Mouse (Mus musculus): ENCODE measurements around the gene Dpy19l3.

Gene Dpy19l3

GRCm38 (mm10) chr7:35750873-35751272 is 3.4 kb downstream of the Dpy19l3 start:
- DNase-seq (ENCODE audit: low read depth in 2 of 2, low spot score in 2 of 2): no peak

- DNase-seq (ENCODE audit: low read depth in 2 of 2, low spot score in 2 of 2): no peak
Observed at GRCm38 (mm10) chr7:35747397-35747964, 6.8 kb downstream of the Dpy19l3 start.

- DNase-seq (ENCODE audit: low read depth in 2 of 2, low spot score in 2 of 2): no peak
Observed at GRCm38 (mm10) chr7:35746686-35747396, 7.4 kb downstream of the Dpy19l3 start.

GRCm38 (mm10) chr7:35745281-35745702 is 9.0 kb downstream of the Dpy19l3 start:
- no peak for DNase-seq (ENCODE audit: low read depth in 2 of 2, low spot score in 2 of 2)

- no peak for DNase-seq (ENCODE audit: low read depth in 2 of 2, low spot score in 2 of 2)
Observed at GRCm38 (mm10) chr7:35744771-35745170, 9.5 kb downstream of the Dpy19l3 start.

GRCm38 (mm10) chr7:35742310-35742709 is 11.9 kb downstream of the Dpy19l3 start:
- no peak for DNase-seq (ENCODE audit: low read depth in 2 of 2, low spot score in 2 of 2)

GRCm38 (mm10) chr7:35741858-35742257 is 12.4 kb downstream of the Dpy19l3 start:
- DNase-seq (ENCODE audit: low read depth in 2 of 2, low spot score in 2 of 2): no peak

GRCm38 (mm10) chr7:35740489-35741230 is 13.6 kb downstream of the Dpy19l3 start:
- peak in 1 of 2 experiments; percentile 34 for DNase-seq (ENCODE audit: low read depth in 2 of 2, low spot score in 2 of 2)

GRCm38 (mm10) chr7:35738871-35739270 is 15.4 kb downstream of the Dpy19l3 start:
- no peak for DNase-seq (ENCODE audit: low read depth in 2 of 2, low spot score in 2 of 2)

GRCm38 (mm10) chr7:35733313-35734050 is 20.8 kb downstream of the Dpy19l3 start:
- no peak for DNase-seq (ENCODE audit: low read depth in 2 of 2, low spot score in 2 of 2)

GRCm38 (mm10) chr7:35732585-35733059 is 21.6 kb downstream of the Dpy19l3 start:
- DNase-seq (ENCODE audit: low read depth in 2 of 2, low spot score in 2 of 2): no peak

GRCm38 (mm10) chr7:35729621-35730031 is 24.6 kb downstream of the Dpy19l3 start:
- no peak for DNase-seq (ENCODE audit: low read depth in 2 of 2, low spot score in 2 of 2)

- DNase-seq (ENCODE audit: low read depth in 2 of 2, low spot score in 2 of 2): no peak
Observed at GRCm38 (mm10) chr7:35728376-35728775, 25.9 kb downstream of the Dpy19l3 start.

GRCm38 (mm10) chr7:35723035-35723434 is 31.2 kb downstream of the Dpy19l3 start:
- DNase-seq (ENCODE audit: low read depth in 2 of 2, low spot score in 2 of 2): no peak

GRCm38 (mm10) chr7:35718421-35719178 is 35.7 kb downstream of the Dpy19l3 start:
- DNase-seq (ENCODE audit: low read depth in 2 of 2, low spot score in 2 of 2): no peak

- DNase-seq (ENCODE audit: low read depth in 2 of 2, low spot score in 2 of 2): no peak
Observed at GRCm38 (mm10) chr7:35710366-35710765, 43.9 kb downstream of the Dpy19l3 start.

- DNase-seq (ENCODE audit: low read depth in 2 of 2, low spot score in 2 of 2): no peak
Observed at GRCm38 (mm10) chr7:35708101-35708500, 46.2 kb downstream of the Dpy19l3 start.

GRCm38 (mm10) chr7:35699005-35699404 is 55.2 kb downstream of the Dpy19l3 start:
- DNase-seq (ENCODE audit: low read depth in 2 of 2, low spot score in 2 of 2): no peak

GRCm38 (mm10) chr7:35698073-35698472 is 56.2 kb downstream of the Dpy19l3 start:
- DNase-seq (ENCODE audit: low read depth in 2 of 2, low spot score in 2 of 2): no peak

GRCm38 (mm10) chr7:35692641-35693040 is 61.6 kb downstream of the Dpy19l3 start:
- no peak for DNase-seq (ENCODE audit: low read depth in 2 of 2, low spot score in 2 of 2)

- no peak for DNase-seq (ENCODE audit: low read depth in 2 of 2, low spot score in 2 of 2)
Observed at GRCm38 (mm10) chr7:35692117-35692516, 62.1 kb downstream of the Dpy19l3 start.
